Mouse (Mus musculus) olfactory bulb, adult 2 months (tissue): ENCODE results near the gene Rnasek.

Experiments used
- CTCF ChIP-seq: fragments of 200-500 bp; IDR thresholded peaks from 2 replicates; pipeline ENCODE4 v1.5.1; 2012; ENCODE audit warnings: low read depth, mild to moderate bottlenecking, low read length, moderate library complexity; ENCODE audit not compliant: insufficient read depth
- POLR2A ChIP-seq: fragments of 200-500 bp; IDR thresholded peaks from 2 replicates; pipeline ENCODE4 v1.6.1; 2012; ENCODE audit warnings: mild to moderate bottlenecking, low read depth, low read length, moderate library complexity; ENCODE audit not compliant: insufficient read depth

DNA sequence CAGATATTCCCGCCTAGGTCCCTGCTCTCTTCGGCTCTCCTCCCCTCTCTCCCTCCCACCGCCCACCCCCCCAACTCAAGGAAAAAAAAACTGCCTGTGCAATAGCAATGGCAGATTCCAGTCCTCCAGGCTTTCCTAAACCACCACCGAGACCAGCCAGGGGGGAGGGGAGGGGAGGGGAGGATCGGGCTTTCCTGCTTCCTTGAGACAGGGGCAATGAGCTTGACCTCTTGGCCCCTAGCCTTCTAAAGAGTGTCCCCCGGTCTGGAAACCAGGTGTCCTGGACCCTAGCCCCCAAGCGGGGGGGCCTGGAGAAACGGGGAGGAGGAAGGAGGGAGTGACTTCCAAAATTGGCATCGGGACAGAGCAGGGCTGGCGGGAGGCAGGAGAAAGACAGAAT, 7.1 kb downstream of the Rnasek start:
- TF ChIP-seq POLR2A (no peak; the same call in 1 of the 2 replicates), CTCF (no peak)
